Mouse (Mus musculus) monocyte, adult 5-6 weeks (primary cell): ENCODE data around the gene H2-Q2. TPM values are rescaled to one million over a fixed set of nuclear protein-coding genes. Genes with fewer than 3 reads are reported as not detected.
"Not testable (repeated sequence)": the region's sequence is repeated elsewhere in the genome, so short reads cannot be mapped to it uniquely, and the experiment has no call there.

Experiments used
- ATAC-seq: fragments of 153-309, 156-312 bp; replicated peaks from 2 replicates; pipeline ENCODE4 v1.8.0; 2017; ENCODE audit warnings: mild to moderate bottlenecking; ENCODE audit not compliant: low TSS enrichment, insufficient number of reproducible peaks, severe bottlenecking, poor library complexity, low FRiP score
- total RNA-seq: library from RNA; stranded (forward); fragments of 200-1000, 200-491, 200-594 nt; gene quantifications from 3 replicates; pipeline ENCODE4 v1.2.3, GENCODE M21; 2017

The H2-Q2 gene
- total RNA-seq, 1 experiment from 2014 or later: not detected

DNA sequence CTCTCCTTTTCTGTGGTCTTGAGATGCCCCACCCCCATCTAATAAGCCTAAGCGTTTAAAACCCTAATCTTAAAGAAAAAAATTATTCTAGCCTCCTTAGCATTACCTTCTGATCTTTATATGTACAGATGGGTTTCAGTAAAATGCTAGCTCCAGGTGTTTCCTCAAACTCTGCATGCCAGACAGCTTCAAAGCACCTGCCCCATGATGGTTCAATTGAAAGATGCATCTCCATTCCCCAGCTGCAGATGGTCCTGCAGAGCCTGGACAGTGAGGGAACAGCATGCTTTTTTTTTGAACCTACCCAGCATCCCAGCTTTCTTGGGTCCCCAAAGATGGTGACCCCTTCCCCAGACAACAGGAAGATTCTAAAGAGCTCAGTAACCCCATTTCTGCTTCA lies 15.0 kb downstream of the H2-Q2 start:
- no peak for ATAC-seq

DNA sequence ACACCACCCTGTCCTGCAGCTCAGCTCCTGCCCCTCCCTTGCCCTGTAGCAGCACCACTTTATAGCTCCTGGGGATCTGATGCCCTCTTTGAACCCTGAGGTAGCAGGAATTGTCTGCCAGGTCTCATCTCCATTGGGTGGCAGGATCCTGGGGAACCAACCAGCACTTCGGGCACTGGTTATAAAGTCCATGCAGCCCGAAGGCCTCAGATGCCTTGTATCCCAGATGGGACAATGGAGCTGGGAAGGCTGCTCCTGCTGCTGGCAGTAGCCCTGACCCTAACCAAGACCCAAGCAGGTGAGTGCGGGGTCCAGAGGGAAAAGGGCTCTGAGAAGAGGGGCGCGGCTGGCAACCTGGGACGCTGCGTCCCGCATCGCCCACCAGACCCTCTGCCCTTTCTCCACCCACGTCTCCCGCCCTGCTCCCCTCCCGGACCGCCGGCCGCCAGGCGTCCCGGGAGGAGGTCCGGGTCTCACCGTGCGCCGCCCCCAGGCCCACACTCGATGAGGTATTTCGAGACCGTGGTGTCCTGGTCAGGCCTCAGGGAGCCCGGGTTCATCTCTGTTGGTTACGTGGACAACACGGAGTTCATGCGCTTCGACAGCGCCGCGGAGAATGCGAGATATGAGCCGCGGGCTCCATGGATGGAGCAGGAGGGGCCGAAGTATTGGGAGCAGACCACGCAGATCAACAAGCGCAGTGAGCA lies 16.9 kb downstream of the H2-Q2 start:
- ATAC-seq: no peak

DNA sequence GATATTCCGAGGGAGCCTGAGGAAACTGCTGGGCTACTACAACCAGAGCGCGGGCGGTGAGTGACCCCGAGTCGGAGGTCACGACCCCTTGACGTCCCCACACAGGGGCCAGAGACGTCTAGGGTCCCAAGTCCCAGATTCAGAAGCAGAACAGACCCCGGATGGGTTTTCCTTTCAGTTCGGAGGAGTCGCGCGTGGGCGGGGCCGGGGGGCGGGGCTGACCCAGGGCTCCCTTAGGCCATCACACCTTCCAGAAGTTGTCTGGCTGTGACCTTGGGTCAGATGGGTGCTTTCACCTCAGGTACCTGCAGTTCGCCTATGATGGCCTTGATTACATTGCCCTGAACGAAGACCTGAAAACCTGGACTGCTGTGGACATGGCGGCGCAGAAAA lies 17.4 kb downstream of the H2-Q2 start:
- ATAC-seq: no peak

DNA sequence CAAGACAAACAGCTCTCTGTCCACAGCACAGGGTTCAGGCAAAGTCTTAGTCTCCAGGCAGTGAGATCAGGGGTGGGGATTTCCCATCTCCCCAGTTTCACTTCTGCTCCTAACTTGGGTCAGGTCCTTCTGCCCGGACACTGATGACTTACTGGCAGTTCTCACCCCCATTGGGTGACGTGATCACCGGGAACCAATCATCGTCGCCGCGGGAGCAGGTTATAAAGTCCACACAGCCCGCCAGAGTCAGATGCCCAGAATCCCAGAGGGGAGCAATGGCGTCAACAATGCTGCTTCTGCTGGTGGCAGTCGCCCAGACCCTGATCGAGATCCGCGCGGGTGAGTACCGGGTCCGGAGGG lies 37.3 kb downstream of the H2-Q2 start, which contains the start of gene H2-Q4:
H2-Q4 (plus strand) TSS at position 249 of the 360 bp plus-strand sequence.
- peak; percentile 99 for ATAC-seq

DNA sequence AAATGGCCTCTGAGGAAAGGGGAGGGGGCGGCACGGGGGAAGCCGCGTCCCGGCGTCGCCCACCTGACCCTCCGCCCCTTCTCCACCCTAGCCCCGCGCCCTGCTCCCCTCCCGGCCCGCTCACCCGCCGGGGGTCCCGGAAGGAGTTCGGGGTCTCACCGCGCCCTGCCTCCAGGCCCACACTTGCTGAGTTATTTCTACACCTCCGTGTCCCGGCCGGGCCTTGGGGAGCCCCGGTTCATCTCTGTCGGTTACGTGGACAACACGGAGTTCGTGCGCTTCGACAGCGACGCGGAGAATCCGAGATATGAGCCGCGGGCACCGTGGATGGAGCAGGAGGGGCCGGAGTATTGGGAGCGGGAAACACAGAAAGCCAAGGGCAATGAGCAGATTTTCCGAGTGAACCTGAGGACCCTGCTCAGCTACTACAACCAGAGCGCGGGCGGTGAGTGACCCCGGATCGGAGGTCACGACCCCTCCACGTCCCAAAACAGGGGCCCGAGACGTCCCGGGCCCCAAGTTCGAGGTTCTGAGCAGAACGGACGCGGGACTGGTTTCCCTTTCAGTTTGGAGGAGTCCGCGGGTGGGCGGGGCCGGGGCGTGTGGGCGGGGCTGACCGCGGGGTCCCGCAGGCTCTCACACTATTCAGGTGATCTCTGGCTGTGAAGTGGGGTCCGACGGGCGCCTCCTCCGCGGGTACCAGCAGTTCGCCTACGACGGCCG lies 37.8 kb downstream of the H2-Q2 start:
- peak; percentile 12; the same call in 1 of the 2 replicates for ATAC-seq

DNA sequence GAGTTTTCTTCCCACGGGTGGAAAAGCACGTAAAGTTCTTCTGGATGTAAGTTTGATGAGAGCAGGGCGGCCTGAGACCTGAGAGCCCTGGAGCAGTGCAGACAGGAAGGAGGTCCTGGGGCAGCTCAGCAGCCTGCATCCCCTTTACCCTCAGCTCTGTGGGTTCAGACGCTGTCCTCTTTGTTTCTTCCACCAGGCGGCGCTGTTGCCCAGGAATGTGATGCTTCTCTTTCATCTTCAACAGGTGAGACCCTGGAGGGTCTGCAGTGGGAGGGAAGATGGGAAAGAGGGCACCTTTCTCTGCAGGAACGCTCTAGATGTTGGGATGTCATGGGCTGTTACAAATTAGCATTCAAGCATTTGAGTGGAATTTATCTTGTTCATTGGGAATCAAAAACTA lies 47.8 kb downstream of the H2-Q2 start:
- not testable (repeated sequence) for ATAC-seq

DNA sequence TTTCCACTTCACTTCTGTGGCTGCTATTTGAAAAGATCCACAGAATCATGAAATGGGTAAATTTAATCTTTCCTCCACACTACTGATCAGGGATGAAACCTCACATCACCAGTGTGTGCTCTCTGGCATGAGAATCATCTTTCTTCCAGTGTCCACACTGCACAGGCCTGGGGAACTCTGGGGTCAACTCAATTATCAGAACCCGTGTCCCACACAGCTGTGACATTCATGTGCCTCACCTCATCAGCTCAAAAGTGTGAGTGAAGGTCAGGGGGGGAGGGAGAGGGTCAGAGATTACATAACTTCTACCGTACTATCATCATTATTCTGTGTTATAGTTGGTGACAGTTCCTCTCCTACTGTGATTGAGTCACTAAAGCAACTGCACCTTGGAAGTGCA lies 50.6 kb downstream of the H2-Q2 start:
- ATAC-seq: not testable (repeated sequence)

DNA sequence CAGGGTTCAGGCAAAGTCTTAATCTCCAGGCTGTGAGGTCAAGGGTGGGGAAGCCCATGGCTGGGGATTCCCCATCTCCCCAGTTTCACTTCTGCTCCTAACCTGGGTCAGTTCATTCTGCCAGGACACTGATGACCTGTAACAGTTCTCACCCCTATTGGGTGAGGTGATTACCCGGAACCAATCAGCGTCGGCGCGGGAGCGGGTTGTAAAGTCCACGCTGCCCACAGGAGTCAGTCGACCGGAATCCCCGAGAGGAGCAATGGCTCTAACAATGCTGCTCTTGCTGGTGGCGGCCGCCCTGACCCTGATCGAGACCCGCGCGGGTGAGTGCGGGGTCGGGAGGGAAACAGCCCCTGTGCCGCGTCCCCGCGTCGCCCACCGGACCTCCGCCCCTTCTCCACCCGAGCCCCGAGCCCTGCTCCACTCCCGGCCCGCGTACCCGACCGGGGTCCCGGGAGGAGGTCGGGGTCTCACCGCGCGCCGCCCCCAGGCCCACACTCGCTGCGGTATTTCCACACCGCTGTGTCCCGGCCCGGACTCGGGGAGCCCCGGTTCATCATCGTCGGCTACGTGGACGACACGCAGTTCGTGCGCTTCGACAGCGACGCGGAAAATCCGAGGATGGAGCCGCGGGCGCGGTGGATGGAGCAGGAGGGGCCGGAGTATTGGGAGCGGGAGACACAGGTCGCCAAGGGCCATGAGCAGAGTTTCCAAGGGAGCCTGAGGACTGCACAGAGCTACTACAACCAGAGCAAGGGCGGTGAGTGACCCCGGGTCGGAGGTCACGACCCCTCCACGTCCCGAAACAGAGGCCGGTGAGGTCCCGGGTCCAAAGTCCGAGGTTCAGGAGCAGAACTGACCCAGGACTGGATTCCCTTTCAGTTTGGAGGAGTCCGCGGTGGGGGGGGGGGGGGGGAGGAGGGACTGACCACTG lies 52.1 kb downstream of the H2-Q2 start:
- peak; percentile 97 for ATAC-seq

Other genes starting within 250 kb of the H2-Q2 start
- gene Ly6g5c, start 234.0 kb upstream of the H2-Q2 start, total RNA-seq: not detected in 3 replicates
- not detected in 3 replicates for gene Ly6g5b, start 226.8 kb upstream of the H2-Q2 start, total RNA-seq
- gene Gpank1, start 220.8 kb upstream of the H2-Q2 start, total RNA-seq: 62.4 to 126 TPM (median 65.8 TPM) in 3 replicates
- 188 to 293 TPM (median 226 TPM) in 3 replicates for gene Csnk2b, start 220.2 kb upstream of the H2-Q2 start, total RNA-seq
- gene D17H6S53E, start 215.9 kb upstream of the H2-Q2 start, total RNA-seq: 33.5 to 43.7 TPM (median 42.6 TPM) in 3 replicates
- gene Apom, start 210.2 kb upstream of the H2-Q2 start, total RNA-seq: 1.4 TPM in 1 of 3 replicates, not detected in the others
- 72.4 to 192 TPM (median 104 TPM) in 3 replicates for gene Bag6, start 207.1 kb upstream of the H2-Q2 start, total RNA-seq
- 21.3 to 57.6 TPM (median 32.1 TPM) in 3 replicates for gene Prrc2a, start 177.3 kb upstream of the H2-Q2 start, total RNA-seq
- gene Aif1, start 166.2 kb upstream of the H2-Q2 start, total RNA-seq: 20.7 to 64.8 TPM (median 31.9 TPM) in 3 replicates
- gene Lst1, start 153.8 kb upstream of the H2-Q2 start, total RNA-seq: 763 to 1,006 TPM (median 964 TPM) in 3 replicates
- gene Ltb, start 147.8 kb upstream of the H2-Q2 start, total RNA-seq: 38.1 to 48.1 TPM (median 38.4 TPM) in 3 replicates
- 37.0 to 62.7 TPM (median 38.1 TPM) in 3 replicates for gene Tnf, start 140.2 kb upstream of the H2-Q2 start, total RNA-seq
- 1.7 TPM in 1 of 3 replicates, not detected in the others for gene Lta, start 136.9 kb upstream of the H2-Q2 start, total RNA-seq
- 0.64 to 2.9 TPM (median 2.7 TPM) in 3 replicates for gene Gm16181, start 121.4 kb upstream of the H2-Q2 start, total RNA-seq
- gene Atp6v1g2, start 108.6 kb upstream of the H2-Q2 start, total RNA-seq: 1.4 to 6.5 TPM (median 2.6 TPM) in 3 replicates
- gene Nfkbil1, start 106.5 kb upstream of the H2-Q2 start, total RNA-seq: 3.6 to 10.9 TPM (median 5.1 TPM) in 3 replicates
- 98.8 to 141 TPM (median 101 TPM) in 3 replicates for gene Ddx39b, start 100.5 kb upstream of the H2-Q2 start, total RNA-seq
- gene H2-D1, start 79.5 kb upstream of the H2-Q2 start, total RNA-seq: 2,987 to 4,272 TPM (median 3,836 TPM) in 3 replicates
- gene H2-Q1, start 21.8 kb upstream of the H2-Q2 start, total RNA-seq: 0.11 to 0.38 TPM in 2 of 3 replicates, not detected in the other
- 159 to 219 TPM (median 177 TPM) in 3 replicates for gene H2-Q4, start 37.4 kb downstream of the H2-Q2 start, total RNA-seq
- gene H2-Q6, start 82.6 kb downstream of the H2-Q2 start, total RNA-seq: 235 to 503 TPM (median 268 TPM) in 3 replicates
- 209 to 404 TPM (median 224 TPM) in 3 replicates for gene H2-Q7, start 96.9 kb downstream of the H2-Q2 start, total RNA-seq
- 5.5 to 7.7 TPM (median 7.6 TPM) in 3 replicates for gene H2-Q10, start 127.8 kb downstream of the H2-Q2 start, total RNA-seq
- 0.58 TPM in 1 of 3 replicates, not detected in the others for gene Pou5f1, start 163.8 kb downstream of the H2-Q2 start, total RNA-seq
- gene Tcf19, start 174.6 kb downstream of the H2-Q2 start, total RNA-seq: 0.29 to 3.3 TPM (median 2.4 TPM) in 3 replicates
- 1.7 to 6.7 TPM (median 2.5 TPM) in 3 replicates for gene Cchcr1, start 174.9 kb downstream of the H2-Q2 start, total RNA-seq
- not detected in 3 replicates for gene Psors1c2, start 191.0 kb downstream of the H2-Q2 start, total RNA-seq
- not detected in 3 replicates for gene Cdsn, start 209.9 kb downstream of the H2-Q2 start, total RNA-seq
- not detected in 3 replicates for gene 2300002M23Rik, start 225.2 kb downstream of the H2-Q2 start, total RNA-seq